Mouse (Mus musculus) ES-E14 (cell line): Measurements from ENCODE around the gene Trub1.

Experiments used
- CHD2 ChIP-seq: IDR thresholded peaks from 2 replicates; pipeline ENCODE4 v1.6.1; 2014; ENCODE audit warnings: mild to moderate bottlenecking, low read depth, low read length, inconsistent platforms
- ZNF384 ChIP-seq: IDR thresholded peaks from 2 replicates; pipeline ENCODE4 v1.6.1; 2012; ENCODE audit warnings: low read depth, low read length, inconsistent platforms

DNA sequence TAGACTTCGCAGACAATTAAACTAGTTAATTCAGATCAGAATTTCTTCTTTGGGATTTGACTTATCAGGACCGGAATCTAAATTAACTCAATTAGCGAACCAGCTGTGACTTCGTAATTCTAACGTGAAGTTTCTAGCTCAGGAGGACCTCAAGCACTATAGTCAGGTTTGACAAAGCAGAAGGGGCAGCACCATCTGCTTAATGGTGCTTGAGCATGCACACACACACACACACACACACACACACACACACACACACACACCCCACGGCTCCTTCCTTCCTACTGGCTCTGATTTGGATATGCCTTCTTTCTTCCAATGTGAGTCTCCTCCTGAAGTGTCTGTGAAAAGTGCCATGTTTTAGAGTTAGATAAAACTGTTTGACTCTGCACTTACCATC, 18.7 kb upstream of the Trub1 start:
- TF ChIP-seq ZNF384, result no peak
- no peak for TF ChIP-seq CHD2
